Mouse (Mus musculus): ENCODE measurements at regions not wholly inside any gene's neighbourhood (a gene's known extent, or its start where the extent isn't known, plus 50 kb on each side); places are given as distances from the start of the nearest gene placed in this dataset.
A peak's percentile ranks its signal among the peaks of the same experiment; 100 is the strongest.

GRCm38 (mm10) chr10:81996742-81997536, 51.0 kb upstream of the Zfp873 start:
- DNase-seq (ENCODE audit: low read depth, low spot score): peak; percentile 91

All from CD4-positive helper T cell, adult 2 months (primary cell).